Mouse (Mus musculus) E14TG2a.4 (cell line): ENCODE results near the gene Tmem262.

Experiments
- CTCF ChIP-seq: conservative IDR thresholded peaks from 2 replicates; pipeline ENCODE4 v1.5.1; 2014; ENCODE audit warnings: low read length
- NANOG ChIP-seq: IDR thresholded peaks from 2 replicates; pipeline ENCODE4 v1.6.1; 2014; ENCODE audit warnings: borderline replicate concordance, low read length, mixed read lengths
- POU5F1 ChIP-seq: IDR thresholded peaks from 2 replicates; pipeline ENCODE4 v1.6.1; 2014; ENCODE audit warnings: low read length, borderline replicate concordance

DNA sequence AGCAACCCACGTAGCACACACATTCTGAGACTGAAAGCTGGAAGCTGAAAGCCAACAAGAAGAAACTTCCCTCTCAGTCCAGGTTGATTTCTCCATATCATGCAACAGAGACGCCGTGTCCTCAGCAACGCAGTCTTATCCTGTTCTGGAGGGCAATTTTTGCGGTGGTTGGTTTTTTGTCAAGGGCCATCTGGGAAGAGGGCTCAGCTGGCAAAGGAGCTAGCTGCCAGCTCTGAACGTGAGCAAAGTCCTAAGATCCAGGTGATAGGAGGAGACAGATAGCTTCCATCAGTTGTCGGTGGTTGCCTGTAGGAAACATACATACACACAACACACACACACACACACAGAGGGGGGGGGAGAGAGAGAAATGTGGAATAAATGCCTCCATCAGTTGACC is 41.5 kb upstream of the Tmem262 start:
- TF ChIP-seq CTCF = no peak
- TF ChIP-seq NANOG = no peak
- TF ChIP-seq POU5F1 = no peak
